In genomic region chr2:75658727-75659628, GRCm38 (mm10) we compare ENCODE assay signal across 8 mouse cellular contexts. TPM values are rescaled to one million over a fixed set of nuclear protein-coding genes. Genes with fewer than 3 reads are reported as not detected.
DNase-seq lines count a peak whose midpoint lies in the region; ATAC-seq and TF ChIP-seq lines count a peak whose summit lies in the region.

Gene Hnrnpa3, plus strand, starts transcription at chr2:75659261.

- H3K27me3 ChIP-seq in Patski, result no peaks in the 10 kb centered on the region
- H3K27me3 ChIP-seq in hindbrain, embryonic 13.5 days, result no peaks in the 10 kb centered on the region

- 0% methylated on average over 87 of the region's 102 CpGs for WGBS in hindbrain, embryonic 13.5 days

- in situ Hi-C loops in Patski (cut with MboI; ENCODE audit: low pct_unique_long_range_greater_than_20kb), result no loop called here

- H3K4me2 ChIP-seq in hindbrain, embryonic 13.5 days, result peak within 1 kb of the TSS; percentile 87

- no peaks in the 10 kb centered on the region for H3K9me3 ChIP-seq in hindbrain, embryonic 13.5 days

- H3K4me1 ChIP-seq in hindbrain, embryonic 13.5 days (replicated peaks), result peaks cover 27% of the 10 kb centered on the region

- H3K36me3 ChIP-seq in hindbrain, embryonic 13.5 days, result peaks cover 17% of the 10 kb centered on the region

- H3K4me3 ChIP-seq in hindbrain, embryonic 13.5 days, result peak within 1 kb of the TSS; percentile 86

- TF ChIP-seq CTCF in Patski (IDR thresholded peaks at IDR 0.05), result no peak

- H3K9ac ChIP-seq in hindbrain, embryonic 13.5 days, result peak within 1 kb of the TSS; percentile 97

- H3K27ac ChIP-seq in hindbrain, embryonic 13.5 days, result peak within 1 kb of the TSS; percentile 99

- CTCF ChIA-PET in Patski (lab: Charles Lee), result interaction anchor here (0.7 kb wide), 1 partner anchor 48 kb away, joined by 3 read pairs; no protein-coding TSS in a partner anchor

- peak; percentile 94 for ATAC-seq in Patski
- ATAC-seq in hindbrain, embryonic 13.5 days (ENCODE audit: low FRiP score), result peak; percentile 97

- POLR2A ChIA-PET in Patski (lab: Charles Lee), result interaction anchor here (1.8 kb wide), 1 partner anchor 11 kb away, joined by 4 read pairs; no protein-coding TSS in a partner anchor

- DNase-seq in Patski (ENCODE audit: low read depth, low spot score), result peak; percentile 87
- peak; percentile 99 for DNase-seq in cerebellum, postnatal 14 days
- peak; percentile 98 to 99 for DNase-seq in frontal cortex, postnatal 14 days (ENCODE audit: low spot score in 2 of 2)
- peak; percentile 99 for DNase-seq in layer of hippocampus, postnatal 36 days
- peak; percentile 98 for DNase-seq in lung, postnatal 36 days
- DNase-seq in retina, postnatal 1 day, result peak; percentile 100
- DNase-seq in urinary bladder, adult 18-20 months (ENCODE audit: low spot score in 2 of 2), result peak; percentile 96 to 98

RNA-seq across cellular contexts. Expression of gene Hnrnpa3, which starts in this region (rescaled TPM):
- polyA plus RNA-seq in Patski (2021), result 249 TPM
- polyA plus RNA-seq in hindbrain, embryonic 13.5 days (2015; fragmentation: Nextera tagmentation; extraction: Ambion mirVana), result 235 and 246 TPM in 2 replicates
- total RNA-seq in layer of hippocampus, postnatal 36 days (2021), result 100 to 1,000 TPM; 319 to 330 TPM

Comparison
In these comparisons a context has a peak if more than half of its experiments do, and no peak if none do; other contexts are left out.
1. Peak in every context shown above with its lines: DNase-seq, ATAC-seq, H3K4me3 ChIP-seq and H3K27ac ChIP-seq.